Mouse (Mus musculus) stomach, embryonic 15.5 days (tissue): ENCODE data around the gene Tmem178b. TPM values are rescaled to one million over a fixed set of nuclear protein-coding genes. Genes with fewer than 3 reads are reported as not detected.

Source experiments
- ATAC-seq: fragments of 200-750 bp; cut with Nextera tagmentation; 2 replicates; pipeline ENCODE4 v1.8.0; 2017; ENCODE audit warnings: low read depth, moderate number of reproducible peaks, moderate TSS enrichment; ENCODE audit not compliant: insufficient read depth, low FRiP score
- H3K27ac ChIP-seq: fragments of 300-500 bp; sonication (generic); 2 replicates; pipeline ENCODE4 v1.5.1; 2015; ENCODE audit warnings: mild to moderate bottlenecking, inconsistent platforms
- H3K27me3 ChIP-seq: fragments of 300-500 bp; sonication (generic); replicated peaks from 2 replicates; pipeline ENCODE4 v1.6.1; 2015; ENCODE audit warnings: inconsistent platforms
- H3K36me3 ChIP-seq: fragments of 300-500 bp; sonication (generic); 2 replicates; pipeline ENCODE4 v1.6.1; 2015; ENCODE audit warnings: inconsistent platforms
- H3K4me1 ChIP-seq: fragments of 300-500 bp; sonication (generic); 2 replicates; pipeline ENCODE4 v1.6.1; 2015; ENCODE audit warnings: inconsistent platforms
- H3K4me2 ChIP-seq: fragments of 300-500 bp; sonication (generic); 2 replicates; pipeline ENCODE4 v1.6.1; 2015; ENCODE audit warnings: mild to moderate bottlenecking, inconsistent platforms
- H3K4me3 ChIP-seq: fragments of 300-500 bp; sonication (generic); replicated peaks from 2 replicates; pipeline ENCODE4 v1.5.1; 2015; ENCODE audit warnings: inconsistent platforms
- H3K9ac ChIP-seq: fragments of 300-500 bp; sonication (generic); 2 replicates; pipeline ENCODE4 v1.6.1; 2015; ENCODE audit warnings: inconsistent platforms
- H3K9me3 ChIP-seq: fragments of 300-500 bp; sonication (generic); 2 replicates; pipeline ENCODE4 v1.6.1; 2016; ENCODE audit warnings: inconsistent platforms
- WGBS: fragments of 180-500 bp; shearing (Covaris S2); methylation state at CpG from one replicate; pipeline ENCODE4 v1.1.7; 2015; 5-methylcytosine and 5-hydroxymethylcytosine counted together
- polyA plus RNA-seq: library from polyadenylated mRNA; unstranded; fragments of >200 nt; fragmentation: Nextera tagmentation; extraction: Ambion mirVana; gene quantifications from 2 replicates; pipeline ENCODE4 v1.2.1, GENCODE M21; 2015

The Tmem178b gene
- polyA plus RNA-seq, 1 experiment from 2014 or later = 1.1 TPM

GRCm38 (mm10) chr6:40144371-40144770, 271.3 kb downstream of the Tmem178b start:
- Histone ChIP-seq H3K9me3 (no peaks in the 10 kb centered on the region), H3K4me3 (no peak overlapping the region), H3K27ac (no peak overlapping the region), H3K4me2 (no peak overlapping the region), H3K4me1 (no peaks in the 10 kb centered on the region), H3K9ac (no peak overlapping the region), H3K27me3 (no peaks in the 10 kb centered on the region), H3K36me3 (no peaks in the 10 kb centered on the region)
- 65% methylated on average over 9 of the region's 9 CpGs for WGBS
- ATAC-seq = no peak

- Histone ChIP-seq H3K4me3 (no peak overlapping the region), H3K27ac (no peak overlapping the region), H3K36me3 (no peaks in the 10 kb centered on the region), H3K4me2 (no peak overlapping the region), H3K9ac (no peak overlapping the region), H3K27me3 (no peaks in the 10 kb centered on the region), H3K4me1 (no peaks in the 10 kb centered on the region), H3K9me3 (no peaks in the 10 kb centered on the region)
- WGBS = 89% methylated on average over 3 of the region's 3 CpGs
- ATAC-seq = no peak
Observed at GRCm38 (mm10) chr6:40145601-40146000, 272.5 kb downstream of the Tmem178b start.

- H3K4me3 ChIP-seq = no peak overlapping the region
- 92% methylated on average over 8 of the region's 8 CpGs for WGBS
- no peaks in the 10 kb centered on the region for H3K4me1 ChIP-seq
Observed at GRCm38 (mm10) chr6:40152241-40152640, 279.2 kb downstream of the Tmem178b start.

GRCm38 (mm10) chr6:40161381-40161780, 288.3 kb downstream of the Tmem178b start:
- Histone ChIP-seq H3K9ac (no peak overlapping the region), H3K4me1 (no peaks in the 10 kb centered on the region), H3K36me3 (no peaks in the 10 kb centered on the region), H3K9me3 (no peaks in the 10 kb centered on the region), H3K27me3 (no peaks in the 10 kb centered on the region), H3K4me2 (no peak overlapping the region), H3K27ac (no peak overlapping the region), H3K4me3 (no peak overlapping the region)
- WGBS = 75% methylated on average over 5 of the region's 5 CpGs
- no peak for ATAC-seq

More at GRCm38 (mm10) chr6:40152241-40152640, 279.2 kb downstream of the Tmem178b start:
- Histone ChIP-seq H3K36me3 (no peaks in the 10 kb centered on the region), H3K9me3 (no peaks in the 10 kb centered on the region), H3K27ac (no peak overlapping the region), H3K4me2 (no peak overlapping the region), H3K27me3 (no peaks in the 10 kb centered on the region), H3K9ac (no peak overlapping the region)
- ATAC-seq = no peak

GRCm38 (mm10) chr6:40173559-40173958, 300.5 kb downstream of the Tmem178b start:
- Histone ChIP-seq H3K9me3 (no peaks in the 10 kb centered on the region), H3K36me3 (no peaks in the 10 kb centered on the region), H3K27me3 (no peaks in the 10 kb centered on the region), H3K4me1 (no peaks in the 10 kb centered on the region), H3K4me2 (no peak overlapping the region), H3K9ac (no peak overlapping the region), H3K27ac (no peak overlapping the region), H3K4me3 (no peak overlapping the region)
- no peak for ATAC-seq
- WGBS = 71% methylated on average over 6 of the region's 6 CpGs

GRCm38 (mm10) chr6:40177870-40178269, 304.8 kb downstream of the Tmem178b start:
- Histone ChIP-seq H3K27me3 (no peaks in the 10 kb centered on the region), H3K4me1 (no peaks in the 10 kb centered on the region), H3K36me3 (no peaks in the 10 kb centered on the region), H3K4me3 (no peak overlapping the region), H3K9me3 (no peaks in the 10 kb centered on the region), H3K27ac (no peak overlapping the region), H3K9ac (no peak overlapping the region), H3K4me2 (no peak overlapping the region)
- ATAC-seq = no peak
- WGBS = 42% methylated on average over 4 of the region's 4 CpGs

- ATAC-seq = no peak
- H3K27ac ChIP-seq = no peak overlapping the region
- 87% methylated on average over 4 of the region's 4 CpGs for WGBS
- H3K4me2 ChIP-seq = no peak overlapping the region
- H3K27me3 ChIP-seq = no peaks in the 10 kb centered on the region
- H3K36me3 ChIP-seq = no peaks in the 10 kb centered on the region
- H3K9ac ChIP-seq = no peak overlapping the region
- H3K9me3 ChIP-seq = no peaks in the 10 kb centered on the region
- H3K4me1 ChIP-seq = no peaks in the 10 kb centered on the region
- H3K4me3 ChIP-seq = no peak overlapping the region
Observed at GRCm38 (mm10) chr6:40180551-40180950, 307.5 kb downstream of the Tmem178b start.

- no peak overlapping the region for H3K27ac ChIP-seq
- no peak overlapping the region for H3K4me3 ChIP-seq
- 38% methylated on average over 3 of the region's 3 CpGs for WGBS
- H3K4me1 ChIP-seq = no peaks in the 10 kb centered on the region
- ATAC-seq = no peak
- H3K9me3 ChIP-seq = no peaks in the 10 kb centered on the region
- H3K4me2 ChIP-seq = no peak overlapping the region
- no peak overlapping the region for H3K9ac ChIP-seq
- no peaks in the 10 kb centered on the region for H3K36me3 ChIP-seq
- H3K27me3 ChIP-seq = no peaks in the 10 kb centered on the region
Observed at GRCm38 (mm10) chr6:40200661-40201060, 327.6 kb downstream of the Tmem178b start.

GRCm38 (mm10) chr6:40202602-40203001, 329.5 kb downstream of the Tmem178b start:
- Histone ChIP-seq H3K27me3 (no peaks in the 10 kb centered on the region), H3K27ac (no peak overlapping the region), H3K9me3 (no peaks in the 10 kb centered on the region), H3K9ac (no peak overlapping the region), H3K36me3 (no peaks in the 10 kb centered on the region), H3K4me1 (no peaks in the 10 kb centered on the region), H3K4me3 (no peak overlapping the region), H3K4me2 (no peak overlapping the region)
- ATAC-seq = no peak
- WGBS = 80% methylated on average over 2 of the region's 2 CpGs

- Histone ChIP-seq H3K27me3 (no peaks in the 10 kb centered on the region), H3K4me2 (no peak overlapping the region), H3K4me1 (no peaks in the 10 kb centered on the region), H3K9me3 (no peaks in the 10 kb centered on the region), H3K9ac (no peak overlapping the region), H3K4me3 (no peak overlapping the region), H3K27ac (no peak overlapping the region), H3K36me3 (no peaks in the 10 kb centered on the region)
- WGBS = 78% methylated on average over 2 of the region's 2 CpGs
- no peak for ATAC-seq
Observed at GRCm38 (mm10) chr6:40205380-40205779, 332.3 kb downstream of the Tmem178b start.

- Histone ChIP-seq H3K27me3 (no peaks in the 10 kb centered on the region), H3K36me3 (no peaks in the 10 kb centered on the region), H3K4me3 (no peak overlapping the region), H3K4me2 (no peak overlapping the region), H3K4me1 (no peaks in the 10 kb centered on the region), H3K27ac (no peak overlapping the region), H3K9ac (no peak overlapping the region), H3K9me3 (no peaks in the 10 kb centered on the region)
- 83% methylated on average over 3 of the region's 3 CpGs for WGBS
- ATAC-seq = no peak
Observed at GRCm38 (mm10) chr6:40208014-40208413, 334.9 kb downstream of the Tmem178b start.

- 47% methylated on average over 2 of the region's 2 CpGs for WGBS
- no peaks in the 10 kb centered on the region for H3K4me1 ChIP-seq
- no peaks in the 10 kb centered on the region for H3K36me3 ChIP-seq
- H3K9me3 ChIP-seq = no peaks in the 10 kb centered on the region
- H3K27ac ChIP-seq = no peak overlapping the region
- ATAC-seq = no peak
- H3K4me2 ChIP-seq = no peak overlapping the region
- no peak overlapping the region for H3K9ac ChIP-seq
- H3K27me3 ChIP-seq = no peaks in the 10 kb centered on the region
- H3K4me3 ChIP-seq = no peak overlapping the region
Observed at GRCm38 (mm10) chr6:40209172-40209571, 336.1 kb downstream of the Tmem178b start.

GRCm38 (mm10) chr6:40217154-40217553, 344.1 kb downstream of the Tmem178b start:
- H3K4me2 ChIP-seq = no peak overlapping the region
- H3K4me1 ChIP-seq = no peaks in the 10 kb centered on the region
- H3K9me3 ChIP-seq = no peaks in the 10 kb centered on the region
- no peak overlapping the region for H3K9ac ChIP-seq
- H3K36me3 ChIP-seq = no peaks in the 10 kb centered on the region
- no peak for ATAC-seq
- no peaks in the 10 kb centered on the region for H3K27me3 ChIP-seq
- H3K27ac ChIP-seq = no peak overlapping the region
- WGBS = 95% methylated on average over 12 of the region's 12 CpGs
- no peak overlapping the region for H3K4me3 ChIP-seq
